Mouse (Mus musculus) G1E (cell line): ENCODE measurements at regions not wholly inside any gene's neighbourhood (a gene's known extent, or its start where the extent isn't known, plus 50 kb on each side); places are given as distances from the start of the nearest gene placed in this dataset.

ENCODE experiments used
- CTCF ChIP-seq: IDR thresholded peaks from 2 replicates; pipeline ENCODE4 v1.5.1; 2012; ENCODE audit warnings: low read depth, low read length, inconsistent platforms, mixed read lengths
- POLR2AphosphoS5 ChIP-seq: IDR thresholded peaks from 2 replicates; pipeline ENCODE4 v1.6.1; 2012; ENCODE audit warnings: low read depth, low read length, inconsistent platforms; ENCODE audit not compliant: insufficient replicate concordance

DNA sequence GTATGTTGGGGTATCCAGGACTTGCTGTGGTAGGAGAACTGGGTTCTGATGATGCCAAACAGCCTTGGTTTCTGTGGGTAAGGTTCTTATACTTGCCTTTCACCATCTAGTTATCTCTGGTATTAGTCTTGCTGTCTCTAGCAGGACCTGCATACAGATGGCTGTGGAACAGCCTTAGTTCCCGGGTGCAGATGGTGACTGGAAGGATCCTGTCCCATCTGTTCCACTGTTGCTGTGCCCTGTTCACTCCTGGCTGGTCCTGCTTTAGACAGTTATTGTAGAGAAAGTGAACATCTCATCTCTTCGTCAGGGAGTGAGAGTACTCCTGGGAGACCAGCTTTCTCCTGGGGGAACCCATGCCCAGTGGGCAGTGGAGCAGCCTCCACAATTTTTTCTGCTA, 1485.5 kb downstream of the Rapgef2 start:
- TF ChIP-seq CTCF (no peak), POLR2AphosphoS5 (no peak)
